Mouse (Mus musculus) heart, adult 18-20 months (tissue): ENCODE measurements around the gene Dbh. TPM values are rescaled to one million over a fixed set of nuclear protein-coding genes. Genes with fewer than 3 reads are reported as not detected.

Experiments used
- DNase-seq, 2 experiments: peaks; one replicate each; pipeline ENCODE4 v3.0.0; 2021 to 2022; ENCODE audit warnings: mixed read lengths in 1 of 2
- long read RNA-seq, 2 experiments: library from polyadenylated mRNA; stranded (forward); transcript quantifications; one replicate each; pipeline ENCODE4 v2.0.0; 2021
- total RNA-seq, 2 experiments: library from RNA; stranded (reverse); gene quantifications; 2 replicates each; pipeline ENCODE4 v1.2.3; 2021

Dbh gene
- 1 to 10 TPM; 1.6 to 1.7 TPM for total RNA-seq
- long read RNA-seq, experiment 1, partial matches to known transcripts = 0 of 5 reads
- long read RNA-seq, experiment 1, other reads (novel, unspliced or antisense) = 5 of 5 reads
- long read RNA-seq, experiment 2, partial matches to known transcripts = 0 of 3 reads
- long read RNA-seq, experiment 2, other reads (novel, unspliced or antisense) = 3 of 3 reads

GRCm38 (mm10) chr2:27164796-27165590 lies at the start of gene Dbh:
Gene Dbh, plus strand, starts transcription at chr2:27165233.
- no peak for DNase-seq

- no peak for DNase-seq
These were observed 46.6 kb upstream of the Dbh start for GRCm38 (mm10) chr2:27118452-27118851.

GRCm38 (mm10) chr2:27119766-27120165 lies 45.3 kb upstream of the Dbh start:
- DNase-seq = no peak

GRCm38 (mm10) chr2:27120241-27120641 lies 44.8 kb upstream of the Dbh start:
- peak; percentile 76 to 88 for DNase-seq

DNA sequence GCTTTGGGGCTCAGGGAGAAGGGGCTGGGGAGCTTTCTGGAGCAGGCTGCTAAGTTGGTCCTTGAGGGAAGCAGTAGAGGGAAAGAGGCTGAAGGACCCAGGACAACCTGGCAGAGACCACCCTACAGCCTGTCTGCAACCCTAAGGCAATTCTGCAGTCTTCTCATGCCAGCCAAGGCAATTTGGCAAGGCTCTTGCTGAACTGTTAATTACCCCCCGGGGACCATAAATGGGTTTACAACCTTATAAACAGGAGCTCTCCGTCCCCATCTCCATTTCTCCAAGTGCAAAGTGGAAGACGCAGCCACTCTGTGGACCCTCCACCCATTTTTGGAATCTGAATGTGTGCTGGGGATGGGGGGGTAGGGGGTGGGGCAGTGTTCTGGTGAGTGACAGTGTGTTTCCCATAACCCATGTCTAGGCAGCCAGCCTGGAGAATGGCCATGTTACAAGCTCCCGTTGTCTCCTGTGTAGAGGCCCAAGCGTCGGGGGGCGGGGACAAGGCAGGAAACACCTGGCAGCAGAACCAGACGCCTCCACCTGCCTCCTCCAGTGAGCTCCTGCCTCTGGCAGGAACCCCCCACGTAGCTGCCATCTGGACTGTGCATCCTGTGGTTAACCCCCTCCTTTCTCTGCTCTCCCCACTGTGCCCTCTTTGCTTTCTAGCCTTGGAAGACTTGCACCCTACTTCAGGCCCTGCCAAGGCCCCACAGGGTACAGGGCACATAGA lies 43.2 kb upstream of the Dbh start:
- peak in 1 of 2 experiments; percentile 22 for DNase-seq

DNA sequence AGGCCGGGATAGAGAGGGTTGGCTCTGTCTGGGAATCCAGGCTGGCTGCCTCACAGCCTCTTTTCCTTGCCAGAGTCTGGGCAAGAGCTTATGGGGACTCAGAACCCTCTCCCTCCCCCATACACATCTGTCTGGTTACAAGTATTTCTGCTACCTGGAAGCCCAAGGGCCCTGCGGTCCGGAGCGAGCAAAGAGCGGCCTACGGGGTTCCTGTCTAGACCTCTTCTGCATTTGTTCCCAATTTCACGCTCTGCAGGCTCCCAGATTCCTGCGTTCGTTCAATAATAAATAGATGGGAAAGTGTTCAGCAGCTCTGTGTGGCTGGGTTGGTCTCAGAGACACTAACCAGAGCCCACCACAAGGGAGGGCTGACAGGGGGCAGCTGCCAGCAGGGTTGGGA lies 42.5 kb upstream of the Dbh start:
- DNase-seq = no peak

DNA sequence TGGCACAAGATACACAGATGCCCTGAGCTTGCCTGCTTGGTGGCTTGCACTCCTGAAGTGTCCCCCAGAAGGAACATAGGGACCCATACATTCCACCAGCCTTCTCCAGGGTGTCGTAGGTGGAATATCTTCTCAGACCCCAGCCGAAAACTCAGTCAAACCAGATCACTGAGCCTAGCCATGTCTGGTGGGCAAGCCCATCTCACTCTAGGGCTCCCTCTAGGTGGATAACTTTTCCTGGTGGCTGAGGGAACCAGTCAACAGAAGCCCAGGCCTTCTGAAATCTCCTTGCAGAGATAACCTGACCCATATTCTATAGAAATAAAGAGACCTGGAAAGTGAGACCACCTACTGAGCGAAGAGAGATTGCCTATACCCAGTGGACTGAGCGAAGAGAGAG lies 41.9 kb upstream of the Dbh start:
- no peak for DNase-seq

GRCm38 (mm10) chr2:27125979-27126378 lies 39.1 kb upstream of the Dbh start:
- peak; percentile 39 to 83 for DNase-seq

GRCm38 (mm10) chr2:27126496-27126895 lies 38.5 kb upstream of the Dbh start:
- no peak for DNase-seq

GRCm38 (mm10) chr2:27128990-27129389 lies 36.0 kb upstream of the Dbh start:
- DNase-seq = no peak

DNA sequence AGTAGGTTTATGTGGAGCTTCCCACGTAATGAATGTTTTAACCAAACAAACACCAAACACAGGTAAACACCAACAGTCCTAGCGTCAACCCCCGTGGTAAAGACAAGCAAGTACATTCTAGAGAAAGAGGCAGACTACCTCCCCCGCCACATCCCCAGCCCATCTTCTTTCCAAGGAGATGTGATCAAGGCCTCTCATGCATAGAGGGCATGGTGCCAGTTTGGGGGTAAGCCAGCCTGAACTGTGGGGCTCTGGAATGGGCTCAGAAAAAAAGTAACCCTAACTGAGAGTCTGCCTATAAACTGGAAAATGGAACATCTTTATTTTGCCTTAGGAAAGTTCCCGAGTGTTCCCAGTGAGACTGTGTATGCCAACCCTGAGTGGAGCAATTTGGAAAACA lies 29.1 kb upstream of the Dbh start:
- DNase-seq = no peak

GRCm38 (mm10) chr2:27136336-27136735 lies 28.7 kb upstream of the Dbh start:
- no peak for DNase-seq

DNA sequence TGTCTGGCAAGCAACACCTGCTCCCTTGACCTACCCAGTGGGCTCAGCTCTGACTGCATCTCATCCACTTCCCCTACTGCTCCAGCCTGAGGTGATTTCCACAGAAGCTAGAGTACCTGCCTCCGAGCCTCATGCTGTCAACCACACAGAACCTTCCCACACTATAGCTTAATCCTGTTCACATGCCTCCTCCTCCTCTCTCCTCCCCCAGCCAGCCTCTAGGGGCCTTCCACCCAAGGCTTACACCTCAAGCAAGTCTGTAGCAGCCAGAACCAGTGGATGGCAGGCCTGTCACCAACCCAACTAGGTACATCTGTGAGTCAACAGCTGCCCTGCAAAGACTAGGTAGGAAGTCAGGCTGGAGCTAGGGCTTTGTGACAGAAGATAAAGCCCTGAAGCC lies 28.2 kb upstream of the Dbh start:
- DNase-seq = no peak

DNA sequence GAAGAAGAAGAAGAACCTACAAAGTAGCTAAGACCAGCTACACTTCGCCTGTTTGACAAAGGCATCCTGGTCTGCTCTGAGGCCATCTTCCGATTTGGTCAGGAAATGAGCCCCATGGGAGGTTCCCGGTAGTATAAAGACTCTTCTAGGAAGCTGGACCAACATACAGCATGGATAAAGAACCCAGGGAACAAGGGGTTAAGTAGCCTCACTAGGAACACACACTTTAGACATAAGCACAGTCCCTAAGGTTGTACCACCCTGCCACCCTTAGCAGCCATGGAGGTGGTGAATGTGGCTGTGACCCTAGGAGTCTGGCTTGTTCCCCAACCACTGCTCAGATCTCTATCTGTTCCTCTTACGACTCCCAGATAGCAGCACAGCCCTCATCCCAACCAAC lies 26.7 kb upstream of the Dbh start:
- DNase-seq = no peak

GRCm38 (mm10) chr2:27141950-27142693 lies 22.9 kb upstream of the Dbh start, which contains the start of gene Fam163b:
Gene Fam163b, minus strand, starts transcription at chr2:27142491.
- DNase-seq = peak; percentile 12 to 16

GRCm38 (mm10) chr2:27144957-27145356 lies 20.1 kb upstream of the Dbh start:
- no peak for DNase-seq

- DNase-seq = no peak
These were observed 18.2 kb upstream of the Dbh start for GRCm38 (mm10) chr2:27146840-27147239.

DNA sequence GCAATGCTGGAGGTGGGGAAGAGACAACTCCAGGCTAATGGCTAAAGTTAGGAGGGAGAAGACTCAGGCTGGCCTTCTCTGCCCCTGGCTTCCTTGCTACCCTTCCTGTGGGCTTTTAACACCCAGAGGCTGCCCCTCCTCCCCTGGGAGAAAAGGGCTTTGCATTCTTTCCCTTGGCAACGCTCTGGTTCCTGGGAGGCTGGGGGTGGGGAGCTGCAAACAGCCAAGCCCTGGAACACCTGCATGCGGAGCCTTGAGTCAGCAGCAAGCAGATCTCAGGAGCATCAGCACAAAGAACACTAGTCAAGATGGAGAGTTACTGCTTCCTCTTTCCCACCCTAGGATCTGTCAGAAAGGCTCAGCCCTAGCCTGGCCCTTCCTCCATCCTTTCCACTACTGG lies 15.6 kb upstream of the Dbh start:
- DNase-seq = no peak

- DNase-seq = no peak
These were observed 10.4 kb upstream of the Dbh start for GRCm38 (mm10) chr2:27154466-27155185.

DNA sequence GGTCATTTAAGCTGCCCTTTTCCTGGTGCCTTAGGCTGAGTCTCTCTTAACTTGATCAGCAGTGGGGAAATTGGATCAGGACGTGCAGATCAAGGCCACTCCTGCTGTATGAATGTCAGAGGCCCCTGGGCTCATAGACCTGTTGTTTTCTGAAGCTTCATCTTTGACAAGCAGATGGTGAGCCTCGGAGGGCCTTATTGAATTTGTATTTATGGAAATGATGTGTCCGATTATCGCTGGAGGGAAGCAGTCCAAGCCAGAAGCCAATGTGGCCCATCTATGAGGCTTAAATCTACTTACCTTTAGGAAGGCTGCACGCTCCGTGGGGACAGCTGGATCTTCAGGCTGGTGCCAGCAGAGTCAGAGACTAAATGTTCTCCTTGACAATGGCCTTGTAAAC lies 8.4 kb upstream of the Dbh start:
- DNase-seq = no peak

- no peak for DNase-seq
These were observed 3.5 kb upstream of the Dbh start for GRCm38 (mm10) chr2:27161526-27161925.

- no peak for DNase-seq
These were observed 2.4 kb upstream of the Dbh start for GRCm38 (mm10) chr2:27162656-27163055.
